Mouse (Mus musculus): ENCODE results near the gene Gm45015. TPM values are rescaled to one million over a fixed set of nuclear protein-coding genes. Genes with fewer than 3 reads are reported as not detected.

Gm45015 gene
- total RNA-seq, 1 experiment from 2014 or later, result 0.50 TPM

Other genes with a start within 250 kb of the Gm45015 start
- 7.7 and 7.9 TPM in 2 replicates for gene Xlr3a, start 239.7 kb downstream of the Gm45015 start, total RNA-seq (2017)
- 0.15 TPM in 1 of 2 replicates, not detected in the other for gene Gm14685, start 219.8 kb downstream of the Gm45015 start, total RNA-seq (2017)
- gene Xlr5b, start 188.0 kb downstream of the Gm45015 start, total RNA-seq (2017), result not detected in 2 replicates
- not detected in 2 replicates for gene DXBay18, start 187.4 kb downstream of the Gm45015 start, total RNA-seq (2017)
- 0.89 TPM in 1 of 2 replicates, not detected in the other for gene Spin2d, start 159.9 kb downstream of the Gm45015 start, total RNA-seq (2017)
- 17.2 and 18.8 TPM in 2 replicates for gene Xlr3b, start 144.6 kb downstream of the Gm45015 start, total RNA-seq (2017)
- 18.1 and 32.3 TPM in 2 replicates for gene Xlr4b, start 122.5 kb downstream of the Gm45015 start, total RNA-seq (2017)
- 3.1 and 5.8 TPM in 2 replicates for gene F8a, start 108.5 kb downstream of the Gm45015 start, total RNA-seq (2017)
- 7.6 and 17.8 TPM in 2 replicates for gene Xlr4c, start 93.7 kb downstream of the Gm45015 start, total RNA-seq (2017)
- not detected in 2 replicates for gene Xlr3c, start 71.5 kb downstream of the Gm45015 start, total RNA-seq (2017)
- gene Xlr5a, start 43.9 kb downstream of the Gm45015 start, total RNA-seq (2017), result not detected in 2 replicates
- gene Xlr5c, start 43.9 kb downstream of the Gm45015 start, total RNA-seq (2017), result not detected in 2 replicates
- gene Zfp275, start 5.8 kb upstream of the Gm45015 start, total RNA-seq (2017), result 13.1 and 17.6 TPM in 2 replicates
- not detected in 2 replicates for gene Gm18336, start 61.9 kb upstream of the Gm45015 start, total RNA-seq (2017)
- 0.30 and 0.81 TPM in 2 replicates for gene Zfp92, start 74.3 kb upstream of the Gm45015 start, total RNA-seq (2017)
- gene Trex2, start 98.5 kb upstream of the Gm45015 start, total RNA-seq (2017), result not detected in 2 replicates
- gene Haus7, start 122.2 kb upstream of the Gm45015 start, total RNA-seq (2017), result 34.5 and 44.6 TPM in 2 replicates
- 11.8 and 16.3 TPM in 2 replicates for gene Bgn, start 146.8 kb upstream of the Gm45015 start, total RNA-seq (2017)
- gene Atp2b3, start 166.2 kb upstream of the Gm45015 start, total RNA-seq (2017), result 0.25 TPM in 1 of 2 replicates, not detected in the other

All from hematopoietic stem cell, adult 5-6 weeks (primary cell).